Mouse (Mus musculus) thymus, adult 18-20 months (tissue): Measurements from ENCODE around the gene Prlhr.

Experiments used
- DNase-seq, 2 experiments: peaks; one replicate each; pipeline ENCODE4 v3.0.0; 2022; ENCODE audit warnings: mixed read lengths in 2 of 2

Prlhr gene

DNA sequence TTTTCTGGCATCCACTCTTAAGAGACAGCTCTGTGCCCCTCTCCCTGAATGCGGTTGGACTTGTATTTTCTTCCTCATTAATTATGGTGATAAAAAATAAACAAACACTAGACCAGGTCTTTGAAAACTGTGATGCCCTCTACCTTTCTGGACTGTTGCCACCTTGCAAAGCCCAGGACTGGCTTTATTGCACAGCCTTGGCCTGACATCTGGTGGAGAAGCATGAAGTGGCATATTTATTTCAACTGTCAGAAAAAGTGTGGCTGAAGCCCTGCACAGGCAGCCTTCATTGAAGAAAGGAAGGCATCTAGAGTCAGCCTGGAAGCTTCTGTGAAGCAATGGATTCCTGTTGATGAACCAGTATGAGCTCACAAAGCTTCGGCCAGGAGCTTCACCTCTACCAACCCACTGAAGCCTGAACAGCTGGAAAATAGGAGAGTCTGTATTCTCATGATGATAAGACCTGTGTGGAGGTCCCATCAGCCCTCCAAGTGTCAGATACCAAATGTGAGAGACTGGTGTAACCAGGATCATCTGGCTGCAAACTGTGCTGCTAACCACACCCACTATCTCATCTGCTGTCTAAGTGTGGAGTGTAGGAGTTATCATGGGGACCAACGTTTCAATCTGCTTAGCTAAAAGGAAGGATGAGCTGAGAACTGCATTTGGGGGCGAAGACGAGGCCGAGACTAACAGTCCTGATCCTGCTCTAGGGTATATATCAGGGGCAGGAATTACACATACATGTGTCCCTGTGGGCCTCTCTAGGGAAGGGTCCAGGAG, 35.6 kb downstream of the Prlhr start:
- DNase-seq, result no peak

DNA sequence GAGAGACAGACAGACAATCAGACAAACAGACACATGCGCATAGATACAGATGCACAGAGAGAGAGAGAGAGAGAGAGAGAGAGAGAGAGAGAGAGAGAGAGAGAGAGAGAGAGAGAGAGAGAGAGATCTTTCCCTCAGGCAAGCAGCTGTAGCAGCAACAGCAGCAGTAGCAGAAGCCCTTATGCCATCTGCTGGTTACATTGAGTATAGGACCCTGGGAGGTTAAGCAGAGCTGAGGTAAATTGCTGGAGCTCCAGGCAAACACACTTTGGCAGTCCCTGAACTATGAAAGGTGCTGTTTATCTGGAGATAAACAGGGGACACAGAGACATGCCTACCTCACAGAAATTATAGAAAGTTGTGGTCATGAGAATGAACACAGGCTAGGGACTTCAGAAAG, 50.5 kb downstream of the Prlhr start:
- DNase-seq, result no peak
